Mouse (Mus musculus) right cerebral cortex, postnatal 10 days (tissue): ENCODE measurements around the gene Mindy3.

Experiments
- DNase-seq, 2 experiments: peaks; one replicate each; pipeline ENCODE4 v3.0.0; 2021; ENCODE audit warnings: low spot score in 2 of 2

The Mindy3 gene

DNA sequence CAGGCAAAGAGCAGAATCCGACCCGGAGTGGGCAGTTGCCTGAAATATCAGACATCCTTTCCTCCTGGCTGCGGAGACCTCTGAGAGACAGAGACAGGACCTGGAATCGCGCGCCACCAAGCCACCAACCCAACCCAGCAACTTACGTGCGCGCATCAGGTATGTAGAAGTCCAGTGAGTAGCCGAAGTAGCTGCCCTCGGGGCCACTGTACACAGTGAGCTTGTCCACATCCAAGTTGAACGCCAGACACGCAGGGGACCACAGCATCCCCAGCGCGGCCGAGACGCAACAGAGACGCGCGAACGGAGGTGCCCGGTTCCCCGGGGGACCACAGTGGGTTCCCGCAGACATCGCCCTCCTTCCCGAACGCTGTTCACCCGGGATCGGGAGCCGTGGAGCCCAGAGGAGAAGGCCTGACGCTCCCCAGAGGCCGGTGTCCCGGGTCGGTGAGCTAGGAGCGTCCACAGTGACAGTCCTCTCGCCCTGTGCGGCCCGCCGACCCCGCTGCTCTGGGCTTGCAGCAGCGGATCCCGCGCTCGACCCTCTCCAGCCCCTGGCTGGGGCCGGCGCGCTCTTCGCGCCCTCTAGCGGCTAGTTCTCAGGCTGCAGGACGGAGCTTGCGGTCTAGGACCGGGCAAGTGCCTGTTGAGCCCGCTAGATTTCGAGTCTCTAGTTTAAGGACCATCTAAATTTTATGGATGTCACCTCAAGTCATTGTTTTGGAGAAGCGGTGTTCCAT, 117.7 kb downstream of the Mindy3 start, which contains the start of gene Itga8:
Itga8 (minus strand) TSS at position 492 of the 740 bp plus-strand sequence.
- DNase-seq = peak; percentile 78 to 87

DNA sequence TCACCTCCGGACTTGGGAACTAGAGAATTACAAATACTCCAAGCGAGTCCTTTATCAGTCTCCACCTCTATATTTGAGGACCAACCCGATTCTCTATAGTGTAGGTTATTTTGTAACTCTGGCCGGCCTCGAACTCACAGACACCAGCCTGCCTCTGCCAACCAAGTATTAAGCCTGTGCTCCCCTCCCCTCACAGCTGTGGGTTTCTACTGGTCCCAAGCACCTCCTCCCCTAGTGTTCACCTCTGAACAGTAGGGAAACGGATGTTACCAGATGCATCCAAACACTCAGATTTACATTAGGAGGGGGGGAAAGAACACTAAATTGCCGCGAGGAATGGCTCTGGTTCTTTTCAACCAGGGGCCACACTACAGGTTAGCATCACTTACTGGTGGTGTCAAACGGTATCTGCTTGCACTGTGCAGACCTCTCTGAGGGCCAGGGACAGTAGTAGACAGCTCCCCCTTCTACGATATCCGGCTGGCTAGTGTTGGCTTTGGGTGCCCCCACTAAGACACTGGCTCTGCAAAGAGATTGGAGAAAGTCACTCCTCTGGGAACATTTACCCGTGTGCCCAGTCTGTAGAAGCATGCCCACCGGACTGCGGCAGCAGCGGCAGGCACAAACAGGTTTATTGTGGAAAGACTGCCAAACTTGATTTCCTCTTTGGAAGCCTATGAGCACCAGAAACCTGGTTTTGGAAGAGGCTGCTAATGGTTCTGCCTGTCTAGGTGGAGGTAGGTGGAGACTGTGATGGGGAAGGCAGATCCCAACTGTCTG, 118.6 kb downstream of the Mindy3 start:
- DNase-seq = no peak

DNA sequence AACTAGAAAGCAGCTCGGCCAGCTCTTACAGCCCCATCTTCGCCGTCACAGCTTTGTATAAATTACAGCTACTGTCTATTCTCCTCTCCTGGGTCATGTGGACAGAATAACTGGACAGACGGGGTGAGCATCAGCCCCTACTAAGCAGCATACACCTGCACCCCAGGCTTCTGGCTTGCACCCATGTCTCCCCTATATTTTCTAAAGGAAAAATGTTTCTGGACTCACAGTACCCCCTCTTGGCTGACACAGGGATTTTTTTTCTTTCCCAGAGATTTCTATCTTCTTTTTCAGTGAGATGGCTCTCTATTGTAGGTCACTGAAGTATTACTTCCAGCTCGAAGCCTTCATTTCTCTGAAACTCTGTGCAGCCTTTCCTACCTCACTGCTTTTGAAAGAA, 122.0 kb downstream of the Mindy3 start:
- DNase-seq = no peak
